ENCODE assay signal across 7 mouse cellular contexts in genomic region chr2:145888766-145889480, GRCm38 (mm10). TPM values are rescaled to one million over a fixed set of nuclear protein-coding genes. Genes with fewer than 3 reads are reported as not detected.
DNase-seq lines count a peak whose midpoint lies in the region; ATAC-seq lines count a peak whose summit lies in the region.

No protein-coding gene starts in this region.

- ATAC-seq in kidney, embryonic 15.5 days (replicated peaks; ENCODE audit: low FRiP score) = peak; percentile 19; the same call in 1 of the 2 replicates
- ATAC-seq in embryonic facial prominence, embryonic 14.5 days (ENCODE audit: low read depth) = peak; percentile 26
- ATAC-seq in liver, embryonic 13.5 days (ENCODE audit: low read depth) = 0 out of 2 replicates have a peak, but pooled peaks have one; percentile 20

- WGBS in kidney, embryonic 15.5 days = 42% methylated on average over 6 of the region's 6 CpGs
- 27% methylated on average over 6 of the region's 6 CpGs for WGBS in embryonic facial prominence, embryonic 14.5 days
- WGBS in liver, embryonic 13.5 days (ENCODE audit: insufficient replicate concordance) = 58% methylated on average over 6 of the region's 6 CpGs

- DNase-seq in kidney, adult 8-10 months = no peak
- no peak for DNase-seq in embryonic facial prominence, embryonic 14.5 days (ENCODE audit: low spot score)
- DNase-seq in liver, embryonic 13.5 days = no peak
- no peak for DNase-seq in cerebellum, postnatal 10 days
- no peak for DNase-seq in testis, postnatal 10 days (ENCODE audit: low spot score)

- no peak overlapping the region for H3K4me3 ChIP-seq in kidney, embryonic 15.5 days (replicated peaks)
- no peak overlapping the region for H3K4me3 ChIP-seq in brown adipose tissue, adult 24 weeks (ENCODE audit: insufficient read depth, low read depth, low read length)
- H3K4me3 ChIP-seq in embryonic facial prominence, embryonic 14.5 days (ENCODE audit: low read depth, low read length) = no peak overlapping the region
- no peak overlapping the region for H3K4me3 ChIP-seq in liver, embryonic 13.5 days (replicated peaks)

- H3K9ac ChIP-seq in kidney, embryonic 15.5 days = no peak overlapping the region
- no peak overlapping the region for H3K9ac ChIP-seq in embryonic facial prominence, embryonic 14.5 days (ENCODE audit: low read depth, low read length)
- no peak overlapping the region for H3K9ac ChIP-seq in liver, embryonic 13.5 days

- H3K9me3 ChIP-seq in kidney, embryonic 15.5 days (replicated peaks) = no peaks in the 10 kb centered on the region
- H3K9me3 ChIP-seq in embryonic facial prominence, embryonic 14.5 days (ENCODE audit: control insufficient read depth, low read length) = no peaks in the 10 kb centered on the region
- no peaks in the 10 kb centered on the region for H3K9me3 ChIP-seq in liver, embryonic 13.5 days (replicated peaks)

- H3K4me2 ChIP-seq in kidney, embryonic 15.5 days = no peak overlapping the region
- peak overlapping the region; percentile 12; the same call in 1 of the 2 replicates for H3K4me2 ChIP-seq in embryonic facial prominence, embryonic 14.5 days (ENCODE audit: low read depth, low read length)
- no peak overlapping the region for H3K4me2 ChIP-seq in liver, embryonic 13.5 days

- peaks cover 31% of the 10 kb centered on the region; the same call in 1 of the 2 replicates for H3K36me3 ChIP-seq in kidney, embryonic 15.5 days
- H3K36me3 ChIP-seq in embryonic facial prominence, embryonic 14.5 days (ENCODE audit: control insufficient read depth, insufficient read depth, low read length) = peaks cover 28% of the 10 kb centered on the region
- no peaks in the 10 kb centered on the region for H3K36me3 ChIP-seq in liver, embryonic 13.5 days

- peaks cover 36% of the 10 kb centered on the region for H3K4me1 ChIP-seq in kidney, embryonic 15.5 days
- H3K4me1 ChIP-seq in brown adipose tissue, adult 24 weeks (ENCODE audit: control insufficient read depth, insufficient read depth, insufficient read length, low read length) = peaks cover 34% of the 10 kb centered on the region
- peaks cover 42% of the 10 kb centered on the region for H3K4me1 ChIP-seq in embryonic facial prominence, embryonic 14.5 days (ENCODE audit: control insufficient read depth, insufficient read depth, low read length)
- peaks cover 8% of the 10 kb centered on the region; the same call in 1 of the 2 replicates for H3K4me1 ChIP-seq in liver, embryonic 13.5 days (replicated peaks)

- H3K27me3 ChIP-seq in kidney, embryonic 15.5 days = no peaks in the 10 kb centered on the region
- no peaks in the 10 kb centered on the region for H3K27me3 ChIP-seq in embryonic facial prominence, embryonic 14.5 days (replicated peaks; ENCODE audit: control insufficient read depth, insufficient read depth, low read length)
- no peaks in the 10 kb centered on the region for H3K27me3 ChIP-seq in liver, embryonic 13.5 days

- peak overlapping the region; percentile 85 for H3K27ac ChIP-seq in kidney, embryonic 15.5 days
- H3K27ac ChIP-seq in brown adipose tissue, adult 24 weeks (replicated peaks; ENCODE audit: low read depth, low read length) = peak overlapping the region; percentile 87
- peak overlapping the region; percentile 90 for H3K27ac ChIP-seq in embryonic facial prominence, embryonic 14.5 days (replicated peaks; ENCODE audit: low read depth, low read length)
- H3K27ac ChIP-seq in liver, embryonic 13.5 days = peak overlapping the region; percentile 69

RNA-seq across cellular contexts. Expression of gene Naa20, which starts 13.0 kb away (rescaled TPM):
- 163 and 184 TPM in 2 replicates for polyA plus RNA-seq in kidney, embryonic 15.5 days (2015; fragmentation: Nextera tagmentation; extraction: Ambion mirVana)
- polyA plus RNA-seq in brown adipose tissue, adult 24 weeks (2012; ENCODE audit: insufficient read depth, insufficient read length, missing spikeins) = 112 and 157 TPM in 2 replicates
- 179 and 186 TPM in 2 replicates for polyA plus RNA-seq in embryonic facial prominence, embryonic 14.5 days (2014; fragmentation: Nextera tagmentation; extraction: Ambion mirVana)
- polyA plus RNA-seq in liver, embryonic 13.5 days (2015; fragmentation: Nextera tagmentation; extraction: Ambion mirVana) = 76.7 and 82.1 TPM in 2 replicates

RNA-seq across cellular contexts. Expression of gene Cfap61, which starts 45.7 kb away (rescaled TPM):
- polyA plus RNA-seq in kidney, embryonic 15.5 days (2015; fragmentation: Nextera tagmentation; extraction: Ambion mirVana) = 0.63 and 3.1 TPM in 2 replicates
- polyA plus RNA-seq in brown adipose tissue, adult 24 weeks (2012; ENCODE audit: insufficient read depth, insufficient read length, missing spikeins) = not detected in 2 replicates
- 2.0 and 2.7 TPM in 2 replicates for polyA plus RNA-seq in embryonic facial prominence, embryonic 14.5 days (2014; fragmentation: Nextera tagmentation; extraction: Ambion mirVana)
- polyA plus RNA-seq in liver, embryonic 13.5 days (2015; fragmentation: Nextera tagmentation; extraction: Ambion mirVana) = 0.10 and 0.17 TPM in 2 replicates

RNA-seq across cellular contexts. Expression of gene Crnkl1, which starts 45.9 kb away (rescaled TPM):
- 27.6 and 29.9 TPM in 2 replicates for polyA plus RNA-seq in kidney, embryonic 15.5 days (2015; fragmentation: Nextera tagmentation; extraction: Ambion mirVana)
- 11.1 and 13.2 TPM in 2 replicates for polyA plus RNA-seq in brown adipose tissue, adult 24 weeks (2012; ENCODE audit: insufficient read depth, insufficient read length, missing spikeins)
- polyA plus RNA-seq in embryonic facial prominence, embryonic 14.5 days (2014; fragmentation: Nextera tagmentation; extraction: Ambion mirVana) = 24.1 and 24.7 TPM in 2 replicates
- 21.4 and 25.4 TPM in 2 replicates for polyA plus RNA-seq in liver, embryonic 13.5 days (2015; fragmentation: Nextera tagmentation; extraction: Ambion mirVana)
